Mouse (Mus musculus) adrenal gland, postnatal 14 days (tissue): ENCODE data around the gene Armc7. TPM values are rescaled to one million over a fixed set of nuclear protein-coding genes. Genes with fewer than 3 reads are reported as not detected.
"Not testable (repeated sequence)": the region's sequence is repeated elsewhere in the genome, so short reads cannot be mapped to it uniquely, and the experiment has no call there.

Experiments used
- DNase-seq: peaks from one replicate; pipeline ENCODE4 v3.0.0; 2021; ENCODE audit warnings: mixed read lengths
- total RNA-seq: library from RNA; stranded (reverse); gene quantifications from 2 replicates; pipeline ENCODE4 v1.2.3, GENCODE M21; 2021

The Armc7 gene
- total RNA-seq, 1 experiment from 2014 or later, result 6.9 TPM

DNA sequence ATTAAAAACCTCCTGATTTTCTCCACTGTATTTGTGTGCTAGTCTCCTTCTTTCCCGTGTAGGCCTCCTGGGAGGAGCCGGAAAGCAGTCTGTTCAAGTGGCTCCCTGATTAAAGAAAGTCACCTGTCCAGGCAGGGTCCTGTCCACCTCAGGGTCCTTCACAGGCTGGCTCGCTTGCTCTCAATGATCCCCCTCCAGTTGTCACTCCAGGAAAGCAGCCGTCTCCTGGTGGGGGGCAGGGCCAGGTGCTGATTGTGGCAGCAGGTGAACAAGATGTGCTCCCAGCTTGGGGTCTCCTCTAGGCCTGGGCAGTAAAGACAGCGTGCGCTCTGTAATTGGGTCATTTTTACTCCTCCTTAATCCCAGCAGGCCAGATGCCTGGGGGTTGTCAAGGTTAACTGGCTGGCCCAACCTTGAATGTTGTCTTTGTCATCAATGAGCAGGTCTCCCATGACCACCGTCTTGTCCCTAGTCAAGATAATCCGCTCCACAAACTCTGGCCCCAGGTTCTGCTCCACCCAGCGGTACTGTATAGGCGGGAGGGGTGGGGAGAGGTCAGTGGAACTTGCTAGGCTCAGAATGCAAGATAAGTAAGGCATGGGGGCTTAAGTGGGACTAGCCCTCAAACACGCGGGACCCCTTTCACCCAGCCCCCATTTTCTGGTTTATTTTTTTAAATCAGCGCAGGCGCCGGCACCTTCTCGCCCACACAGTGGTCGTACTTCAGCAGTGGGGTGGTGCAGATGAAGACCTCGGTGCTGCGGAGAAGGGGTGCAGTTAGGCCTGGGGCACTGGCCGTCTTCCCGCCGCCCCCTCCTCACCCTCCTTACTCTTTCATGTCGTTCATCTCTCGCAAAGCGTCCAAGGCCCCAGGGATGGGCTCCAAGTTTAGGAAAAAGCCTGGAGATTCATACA is 15.2 kb downstream of the Armc7 start:
- DNase-seq, result peak; percentile 49

DNA sequence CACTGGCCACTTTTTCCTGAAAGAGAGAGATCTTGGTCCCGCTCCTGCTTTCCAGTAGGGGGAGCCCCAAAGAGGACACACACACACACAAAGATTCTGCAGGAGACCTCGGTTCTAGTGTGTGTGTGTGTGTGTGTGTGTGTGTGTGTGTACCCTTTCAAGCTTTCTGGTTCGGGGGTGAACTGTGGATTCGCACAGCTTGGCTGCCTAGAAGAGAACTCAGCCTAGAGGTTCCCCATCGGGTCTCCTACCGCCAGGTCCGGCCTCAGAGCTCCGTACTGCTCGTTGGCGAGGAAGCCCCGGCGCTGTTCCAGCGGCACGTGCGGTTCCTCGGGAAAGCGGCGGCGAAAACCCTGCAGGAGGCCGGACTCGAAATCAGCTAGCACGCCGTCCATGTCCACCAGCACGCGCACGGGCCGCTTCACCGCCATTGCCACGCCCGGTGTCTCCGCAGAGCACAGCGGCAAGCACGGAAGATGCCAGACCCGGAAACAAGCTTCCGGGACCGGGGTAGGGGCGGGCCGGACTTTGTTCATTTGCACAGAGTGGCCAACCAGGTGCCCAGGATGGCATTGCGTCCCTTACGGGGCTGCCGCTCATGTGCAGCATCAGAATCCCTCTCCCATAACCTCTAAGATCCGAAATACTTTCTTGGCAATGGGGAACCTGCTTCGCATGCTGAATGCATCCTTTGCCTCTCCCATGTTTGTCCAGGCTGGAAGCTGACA is 16.1 kb downstream of the Armc7 start, which contains the start of gene Nt5c:
Gene Nt5c, minus strand, starts transcription at position 507 of the 728 bp plus-strand sequence.
- peak; percentile 92 for DNase-seq

DNA sequence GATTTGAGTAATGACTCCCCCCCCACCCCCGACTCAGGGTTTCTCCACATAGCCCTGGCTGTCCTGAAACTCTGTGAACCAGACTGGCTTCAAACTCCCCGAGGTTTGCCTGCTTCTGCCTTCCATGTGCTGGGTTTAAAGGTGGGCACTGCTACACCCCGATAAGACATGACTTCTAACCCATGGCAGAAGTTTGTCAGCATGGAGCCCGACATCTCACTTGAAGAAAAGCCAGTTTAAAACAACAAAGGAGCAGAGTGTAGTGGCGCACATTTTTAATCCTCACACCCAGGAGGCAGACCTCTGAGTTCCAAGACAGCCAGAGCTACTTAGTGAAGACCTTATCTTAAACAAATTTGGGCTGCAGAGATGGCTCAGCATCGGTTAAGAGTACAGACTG is 16.9 kb downstream of the Armc7 start:
- DNase-seq, result no peak

DNA sequence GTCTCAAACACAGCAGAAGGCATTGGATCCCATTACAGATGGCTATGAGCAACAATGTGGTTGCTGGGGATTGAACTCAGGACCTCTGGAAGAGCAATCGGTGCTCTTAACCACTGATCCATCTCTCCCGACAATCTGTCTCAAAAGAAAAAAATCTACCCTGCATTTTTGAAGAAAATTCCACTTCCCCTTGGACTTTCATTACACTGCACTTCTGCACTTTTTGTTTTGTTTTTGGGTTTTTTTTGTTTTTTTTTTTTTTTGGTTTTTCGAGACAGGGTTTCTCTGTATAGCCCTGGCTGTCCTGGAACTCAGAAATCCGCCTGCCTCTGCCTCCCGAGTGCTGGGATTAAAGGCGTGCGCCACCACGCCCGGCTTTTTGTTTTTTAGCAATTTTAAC is 21.1 kb downstream of the Armc7 start:
- DNase-seq, result not testable (repeated sequence)

DNA sequence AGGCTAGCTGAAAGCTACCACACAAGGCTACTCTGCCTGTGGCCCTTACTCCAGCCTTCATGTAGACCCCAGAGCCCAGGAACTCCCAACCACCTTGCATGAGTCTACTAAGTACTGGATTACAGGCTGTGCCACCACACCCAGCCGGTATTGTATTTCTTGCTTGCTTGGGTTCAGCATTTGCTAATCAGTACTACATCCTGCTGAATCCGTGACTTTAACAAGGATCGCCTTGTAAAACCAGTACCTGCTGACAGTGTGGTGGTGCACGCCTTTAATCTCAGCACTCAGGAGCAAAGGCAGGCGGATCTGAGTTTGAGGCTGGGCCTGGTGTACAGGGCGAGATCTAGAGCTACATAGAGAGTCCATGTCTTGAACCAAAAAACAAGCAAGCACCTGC is 27.2 kb downstream of the Armc7 start:
- no peak for DNase-seq

DNA sequence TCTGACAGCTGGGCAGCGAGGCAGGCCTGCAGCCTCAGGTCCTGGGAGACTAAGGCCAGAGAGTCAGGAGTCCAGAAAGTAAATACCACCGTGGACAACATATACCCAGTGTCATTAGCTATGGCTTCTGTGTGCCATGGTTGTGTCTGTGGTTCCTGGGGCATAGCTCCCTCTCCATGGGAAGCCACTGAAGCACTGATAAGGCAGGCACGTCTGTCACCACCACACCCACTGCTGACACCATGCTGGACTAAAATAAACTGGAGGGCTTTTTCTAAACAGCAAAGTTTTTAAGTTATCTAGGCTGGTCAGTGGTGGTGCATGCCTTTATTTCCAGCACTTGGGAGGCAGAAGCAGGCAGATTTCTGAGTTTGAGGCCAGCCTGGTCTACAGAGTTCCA is 31.1 kb downstream of the Armc7 start:
- DNase-seq, result no peak

DNA sequence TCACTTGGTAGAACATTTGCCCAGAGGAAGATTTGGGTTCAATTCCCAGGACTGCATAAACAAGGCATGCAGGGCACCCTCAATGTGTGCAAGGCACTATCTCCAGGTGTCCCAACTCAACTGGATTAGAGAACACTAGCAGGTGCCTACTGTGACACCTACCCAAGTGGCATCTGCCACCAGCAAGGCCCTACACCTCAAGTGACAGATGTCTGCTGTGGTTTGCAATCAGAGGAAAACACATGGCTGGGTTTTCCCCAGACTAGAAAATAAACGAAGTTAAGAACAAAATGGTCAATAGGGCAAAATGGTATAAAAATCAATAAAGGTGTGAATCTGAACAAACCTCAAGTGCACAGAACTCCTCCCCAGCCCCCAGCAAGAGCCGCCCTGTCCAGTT is 32.6 kb downstream of the Armc7 start:
- no peak for DNase-seq

DNA sequence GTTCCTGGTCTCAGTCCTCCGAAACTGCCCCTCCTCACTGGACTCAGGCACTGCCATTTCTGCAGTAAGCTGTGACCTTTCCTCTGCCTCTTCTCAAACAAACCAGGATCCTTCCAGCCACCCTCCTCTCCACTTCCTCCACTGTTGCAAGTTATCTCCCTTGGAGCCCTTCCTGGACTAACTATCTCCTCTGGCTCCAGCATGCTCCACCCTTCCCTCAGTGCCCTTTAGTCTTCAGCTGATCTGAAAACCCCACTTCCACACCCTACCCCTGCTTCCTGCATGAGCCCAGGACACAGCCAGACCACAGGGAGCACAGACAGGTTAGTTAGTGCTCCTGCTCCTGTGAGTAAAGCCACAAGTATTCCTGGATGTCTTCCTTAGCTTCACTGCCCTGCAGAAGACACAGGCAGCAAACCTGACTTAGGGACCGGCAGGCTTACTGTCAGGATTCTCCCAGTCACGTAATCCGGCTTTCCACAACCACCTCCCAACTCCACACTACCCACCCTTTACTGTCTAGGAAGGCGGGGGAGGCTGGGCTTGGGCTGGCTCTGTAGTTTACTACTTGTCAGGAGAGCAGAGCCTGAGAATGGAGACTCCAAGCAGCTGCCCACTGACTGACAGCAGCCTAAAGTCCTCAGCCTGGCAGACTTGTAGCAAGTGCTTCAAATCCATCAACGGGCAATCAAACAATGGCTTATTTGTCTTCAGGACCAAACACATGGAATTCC is 34.5 kb downstream of the Armc7 start:
- DNase-seq, result no peak

DNA sequence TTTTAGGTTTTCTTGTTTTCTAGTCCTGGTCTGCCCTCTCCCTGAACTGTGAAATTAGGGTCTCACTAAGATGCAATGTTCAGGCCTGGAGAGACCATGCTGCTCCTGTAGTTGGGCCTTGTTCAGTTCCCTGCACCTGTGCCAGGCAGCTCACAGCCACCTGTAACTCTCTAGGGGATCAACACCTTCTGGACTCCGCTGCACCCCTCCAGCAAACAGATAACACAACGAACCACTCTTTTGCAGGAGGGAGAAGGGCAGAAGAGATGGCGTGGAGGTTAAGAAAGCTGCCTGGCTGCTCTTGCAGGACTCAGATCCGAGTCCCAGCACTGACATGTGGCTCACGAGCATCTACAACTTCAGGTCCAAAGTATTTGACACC is 35.0 kb downstream of the Armc7 start:
- DNase-seq, result no peak

DNA sequence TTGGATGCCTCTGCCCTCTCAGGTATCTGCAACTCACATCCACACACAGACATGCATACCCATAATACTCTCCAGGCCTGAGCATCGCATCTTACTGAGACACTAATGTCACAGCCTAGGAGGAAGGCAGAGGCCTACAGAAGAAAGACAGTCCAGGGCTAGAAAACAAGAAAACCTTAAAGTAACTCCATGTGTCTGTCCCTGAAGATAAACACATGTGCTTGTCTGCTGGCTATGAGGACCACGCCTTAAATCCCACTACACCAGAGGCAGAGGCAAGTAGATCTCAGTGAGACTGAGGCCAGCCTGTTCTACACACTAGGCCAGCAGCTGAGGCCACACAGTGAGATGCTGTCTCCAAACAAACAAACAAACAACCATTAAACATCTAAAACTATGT is 35.7 kb downstream of the Armc7 start:
- DNase-seq, result no peak

DNA sequence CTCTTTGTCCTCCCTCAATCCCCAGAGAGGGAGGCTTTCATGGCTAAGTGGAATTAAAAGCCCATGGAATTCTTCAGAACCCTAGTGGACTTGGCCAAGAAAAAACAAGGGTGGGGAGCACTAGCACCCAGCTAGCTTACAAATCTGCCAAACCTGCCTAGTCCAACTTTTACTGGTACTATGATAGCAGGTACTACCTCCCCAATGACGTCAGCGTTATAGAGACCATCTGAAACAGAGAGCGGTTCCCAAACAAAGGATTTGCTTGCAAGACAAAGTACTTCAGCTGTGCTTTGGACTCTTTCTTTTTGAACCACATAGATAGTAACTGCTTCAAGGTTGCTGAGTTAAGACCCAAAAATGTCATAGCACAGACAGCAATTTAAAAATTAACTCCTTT is 36.5 kb downstream of the Armc7 start:
- DNase-seq, result no peak

DNA sequence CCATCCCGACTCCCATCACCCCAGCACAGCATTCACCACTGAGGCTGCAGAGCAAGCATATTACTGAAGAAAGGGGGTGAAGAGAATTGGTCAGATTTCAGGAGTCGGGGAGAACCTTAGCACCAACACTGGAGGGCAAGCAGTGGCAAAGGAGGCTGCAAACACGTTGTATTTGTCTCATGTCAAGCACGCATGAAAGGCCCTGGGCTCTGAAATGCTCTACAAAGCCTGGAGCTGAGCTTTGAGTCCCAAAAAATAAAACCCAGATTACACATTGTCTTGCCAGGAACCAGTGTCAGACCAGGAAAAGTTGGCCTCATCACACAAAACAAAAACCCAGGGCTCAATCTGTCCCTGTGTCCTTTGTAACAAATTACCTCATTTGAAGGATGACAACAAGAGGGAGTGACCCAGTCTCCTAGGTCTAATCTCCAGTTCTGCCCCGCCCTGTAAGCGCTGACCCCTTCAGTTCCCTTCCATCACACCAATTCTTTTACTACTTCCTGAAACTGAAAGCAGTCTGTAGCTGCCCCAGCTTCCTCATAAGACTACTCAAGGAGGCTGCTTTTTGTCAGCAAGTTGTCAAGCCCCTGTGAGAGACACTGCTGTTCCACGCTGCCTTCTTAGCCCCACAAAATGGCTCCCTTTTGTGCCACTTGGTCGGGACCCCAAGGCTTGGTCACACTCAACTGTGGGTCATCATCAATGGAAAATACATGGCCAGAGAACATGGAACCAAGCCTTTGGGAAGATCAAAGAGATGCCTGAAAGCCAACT is 37.1 kb downstream of the Armc7 start:
- peak; percentile 21 for DNase-seq

DNA sequence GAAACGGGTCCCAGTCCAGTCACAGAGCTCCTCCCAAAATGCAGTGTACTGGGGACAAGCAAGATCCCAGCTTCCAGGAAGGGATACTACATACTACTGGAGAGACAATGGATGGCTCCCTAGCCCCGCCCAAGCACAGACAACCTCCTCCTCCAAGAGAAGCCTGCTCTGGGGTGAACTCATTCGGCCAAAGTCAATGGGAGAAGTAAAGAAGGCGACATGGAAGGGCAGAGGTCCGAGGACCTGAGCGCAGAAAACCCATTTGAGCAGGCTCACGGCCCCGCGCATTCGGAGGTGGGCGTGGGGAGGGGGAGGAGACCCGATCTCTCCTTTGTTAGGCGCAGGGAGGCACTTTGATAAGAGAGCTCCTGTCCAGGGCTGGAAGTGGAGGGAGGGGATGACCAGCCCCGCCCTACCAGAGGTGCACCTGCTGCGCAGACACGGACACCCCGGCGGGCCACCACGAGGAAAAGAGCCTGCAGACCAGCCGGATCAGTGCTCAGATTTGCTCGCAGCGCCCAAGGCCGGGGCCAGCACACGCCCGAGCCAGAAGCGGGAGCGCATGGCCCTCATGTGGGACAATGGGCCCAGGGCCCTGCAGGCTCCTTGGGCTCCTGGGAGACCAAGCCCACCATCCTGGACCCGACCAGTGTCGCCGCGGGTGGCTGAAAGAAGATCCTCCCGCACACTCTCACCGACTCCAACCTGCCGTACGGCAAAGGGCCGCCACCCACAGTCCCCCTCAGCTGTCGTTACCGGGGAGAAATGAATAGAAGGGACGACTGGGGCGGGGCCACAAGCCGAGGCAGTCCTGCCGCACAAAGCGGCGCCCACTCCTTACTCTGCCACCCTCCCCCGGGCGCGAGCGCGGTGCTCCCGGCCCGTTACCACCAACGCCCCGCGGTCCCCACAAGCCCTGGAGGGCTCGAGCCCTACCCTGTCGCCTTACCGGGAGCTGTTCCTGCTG is 38.1 kb downstream of the Armc7 start:
- DNase-seq, result peak; percentile 68

DNA sequence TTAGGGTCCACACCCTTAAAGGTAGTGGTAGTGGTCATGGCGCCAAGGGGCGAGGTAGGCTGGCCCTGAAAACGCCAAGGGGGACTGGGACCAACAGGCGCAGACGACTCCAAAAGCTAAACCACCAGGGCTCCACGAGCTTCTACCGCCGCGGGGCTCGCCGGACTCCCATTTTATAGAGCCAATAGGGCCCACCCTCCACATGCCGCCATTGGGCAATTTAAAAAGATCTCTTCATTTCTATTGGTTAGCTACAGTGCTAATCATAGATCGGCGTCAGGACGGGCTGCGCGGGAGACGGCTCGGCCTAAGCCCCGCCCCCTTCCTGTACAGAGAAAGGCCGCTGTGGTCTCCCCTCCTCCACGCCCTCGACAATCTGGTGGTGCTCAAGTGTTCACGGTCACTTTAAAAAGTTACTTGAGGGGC is 38.8 kb downstream of the Armc7 start, which contains the start of gene Jpt1:
Gene Jpt1, minus strand, starts transcription at position 150 of the 426 bp plus-strand sequence.
- peak; percentile 97 for DNase-seq

DNA sequence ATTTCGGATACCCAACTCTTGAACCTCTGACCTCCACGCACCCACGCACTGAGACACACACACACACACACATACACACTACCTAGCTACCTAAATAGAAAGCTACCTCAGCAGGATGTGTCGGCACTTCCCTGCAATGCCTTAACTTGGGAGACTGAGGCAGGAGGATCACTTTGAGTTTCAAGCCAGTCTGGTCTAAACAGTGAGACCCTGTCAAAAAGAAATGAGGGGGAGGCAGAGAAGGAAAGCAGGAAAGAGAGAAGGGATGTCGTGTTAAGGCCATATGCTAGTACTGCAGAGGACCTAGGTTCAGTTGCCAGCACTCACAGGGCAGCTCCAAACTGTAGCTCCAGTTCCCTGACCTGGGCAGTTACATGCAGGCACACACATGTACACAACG is 39.6 kb downstream of the Armc7 start:
- no peak for DNase-seq

DNA sequence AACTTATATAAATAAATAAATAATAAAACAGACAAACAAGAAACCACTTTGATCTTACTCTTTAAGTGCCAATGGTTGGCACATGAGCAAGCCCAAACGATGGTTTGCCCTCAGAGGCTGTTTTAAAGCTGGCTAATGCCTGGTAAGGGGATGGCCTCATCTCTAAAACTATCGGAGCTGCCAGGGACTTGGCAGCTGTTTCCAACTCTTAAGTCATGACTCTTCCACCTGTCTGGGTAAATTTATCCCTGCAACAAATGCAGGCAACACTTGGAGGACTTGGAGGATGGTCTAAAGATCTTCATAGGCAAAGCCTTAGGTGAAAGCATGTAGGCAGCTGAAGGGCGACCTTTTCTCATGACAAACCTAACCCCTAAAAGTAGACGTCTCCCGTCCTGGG is 41.5 kb downstream of the Armc7 start:
- DNase-seq, result no peak

DNA sequence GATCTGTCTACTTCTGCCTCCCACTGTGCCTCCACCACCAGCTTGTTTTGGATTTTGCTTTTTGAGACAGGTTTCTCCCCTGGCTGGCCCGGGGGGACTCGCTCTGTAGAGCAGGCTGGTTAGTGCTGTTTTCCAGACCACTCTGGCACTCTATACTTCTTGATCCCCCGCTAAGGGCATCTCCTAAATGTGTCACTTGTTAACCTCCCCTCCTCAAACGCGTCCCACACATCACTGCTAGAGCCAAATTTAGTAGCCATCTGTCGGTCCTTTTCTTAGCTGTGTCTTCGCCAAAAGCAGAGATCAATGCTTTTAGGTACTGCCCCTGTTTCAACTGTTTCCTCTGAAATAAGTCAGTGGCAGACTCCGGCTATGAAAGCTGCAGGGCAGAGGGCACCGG is 43.2 kb downstream of the Armc7 start:
- DNase-seq, result no peak

DNA sequence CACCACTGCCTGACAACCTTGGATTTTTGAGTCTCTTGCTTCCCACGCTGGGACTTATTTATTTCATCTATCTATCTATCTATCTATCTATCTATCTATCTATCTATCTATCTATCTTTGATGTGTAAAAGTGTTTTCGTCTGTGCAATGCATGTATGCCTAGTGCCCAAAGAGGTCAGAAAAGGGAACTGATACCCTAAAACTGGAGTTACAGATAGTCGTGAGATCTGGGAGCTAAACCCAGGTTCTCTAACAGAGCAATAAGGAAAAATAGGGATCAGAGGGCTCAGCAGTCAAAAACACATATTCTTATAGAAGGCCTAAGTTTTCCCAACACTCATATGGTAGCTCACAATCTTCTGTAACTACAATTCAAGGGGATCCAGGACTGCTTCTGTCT is 44.1 kb downstream of the Armc7 start:
- DNase-seq, result no peak

DNA sequence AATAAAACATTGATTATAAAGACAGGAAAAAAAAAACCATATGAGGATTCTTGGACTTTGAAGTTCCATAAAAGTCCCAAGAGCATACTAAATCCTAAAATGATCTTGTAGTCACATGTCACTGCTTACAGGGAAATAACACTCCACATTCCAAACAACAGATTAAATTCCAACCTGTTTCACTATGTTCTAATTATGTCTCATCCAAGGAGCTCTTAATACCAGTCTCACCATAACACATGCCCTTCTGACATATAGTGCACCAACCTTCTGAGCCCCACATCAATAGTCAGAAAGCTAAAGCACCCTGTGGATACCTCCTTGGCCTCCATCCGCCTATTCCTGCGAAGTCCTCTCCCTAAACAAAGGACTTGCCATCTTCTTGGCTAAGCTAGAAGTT is 44.8 kb downstream of the Armc7 start:
- no peak for DNase-seq

DNA sequence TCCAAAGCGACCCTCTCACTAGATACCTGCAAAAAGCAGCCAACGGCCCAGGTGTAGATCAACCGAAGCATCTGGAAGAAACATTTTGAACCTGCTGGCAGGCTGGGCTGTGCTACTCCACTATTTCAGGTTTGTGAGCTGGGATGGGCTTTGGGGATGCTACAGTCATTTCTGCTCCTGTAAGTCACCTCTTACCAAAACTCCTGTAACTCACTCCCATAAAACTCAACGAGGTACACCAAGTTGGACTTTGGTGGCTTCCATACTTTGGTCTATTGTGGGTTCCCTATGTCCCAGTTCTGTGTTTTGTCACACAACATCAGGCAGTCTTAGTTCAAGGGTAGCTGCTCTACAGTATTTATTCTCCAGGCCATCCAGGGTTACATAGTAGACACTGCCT is 45.6 kb downstream of the Armc7 start:
- no peak for DNase-seq

DNA sequence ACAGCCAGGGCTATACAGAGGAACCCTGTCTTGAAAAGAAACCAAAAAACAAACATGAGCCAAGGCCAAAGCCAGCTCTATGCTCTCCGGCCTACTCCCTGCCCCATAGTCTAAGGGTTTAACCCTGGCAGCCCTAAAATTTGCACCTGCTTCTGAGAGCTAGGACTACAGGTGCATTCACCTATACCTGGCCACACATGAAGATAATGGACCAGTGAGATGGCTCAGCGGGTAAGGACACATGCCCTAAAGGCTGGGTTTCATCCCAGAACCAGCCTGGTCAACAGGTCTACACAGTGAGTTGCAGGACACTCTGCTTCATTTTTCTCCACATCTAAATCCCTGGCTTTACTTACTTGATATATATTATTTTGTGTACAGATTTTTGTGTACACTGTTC is 46.8 kb downstream of the Armc7 start:
- DNase-seq, result no peak
